25 mouse cellular contexts compared by ENCODE assay signal in the genomic region with DNA sequence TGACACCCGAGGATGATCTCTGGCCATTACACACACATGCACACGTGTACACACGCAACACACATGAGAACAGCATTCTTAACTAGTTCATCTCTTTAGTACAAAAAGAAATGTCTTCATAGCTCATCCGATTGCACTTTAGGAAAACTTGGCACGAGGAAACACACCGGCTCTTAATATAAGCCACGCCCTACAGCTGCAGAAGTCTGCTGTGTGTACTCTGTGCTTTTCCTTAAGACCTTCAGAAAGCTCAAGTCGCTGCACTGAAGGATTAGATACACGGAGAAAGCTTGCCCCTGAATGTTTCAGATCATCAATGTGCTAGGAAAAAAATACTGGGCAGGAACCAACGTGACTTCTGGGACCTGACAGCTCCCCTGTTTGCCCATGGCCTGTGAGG. TPM values are rescaled to one million over a fixed set of nuclear protein-coding genes. Genes with fewer than 3 reads are reported as not detected.
DNase-seq lines count a peak whose midpoint lies in the region; ATAC-seq and TF ChIP-seq lines count a peak whose summit lies in the region.
"Had no signal": no experiment of that assay in that cellular context is flagged by ENCODE, and none has a peak within 500 bp of the region (broad histone marks: within the 10 kb centered on the region; RNA-seq: fewer than 3 reads in every experiment).

No protein-coding gene starts in this region.

- no peak for ATAC-seq in embryonic facial prominence, embryonic 14.5 days (ENCODE audit: low read depth)
- ATAC-seq in lung, embryonic 16.5 days (ENCODE audit: low read depth): 0 out of 2 replicates have a peak, but pooled peaks have one; percentile 36
- ATAC-seq in stomach, embryonic 14.5 days (ENCODE audit: insufficient number of reproducible peaks, insufficient read depth, low FRiP score, low read depth): no peak
- no peak for ATAC-seq in stomach, postnatal 0 days (ENCODE audit: low FRiP score, low TSS enrichment)
- ATAC-seq: forebrain, embryonic 15.5 days; hindbrain, embryonic 16.5 days; Patski had no signal

- peak; percentile 71 for DNase-seq in embryonic facial prominence, embryonic 14.5 days (ENCODE audit: low spot score)
- DNase-seq in embryonic facial prominence, embryonic 10.5 days (ENCODE audit: low spot score): no peak
- no peak for DNase-seq in lung, postnatal 4 days
- no peak for DNase-seq in stomach, postnatal 0 days (ENCODE audit: low spot score)
- DNase-seq: adrenal gland, postnatal 10 days; adrenal gland, postnatal 36 days; cerebellum, adult 18-20 months; cerebellum, adult 9-10 months; cerebellum, postnatal 14 days; gastrocnemius, postnatal 25 days; heart, adult 18-20 months; heart, postnatal 10 days; heart, postnatal 36 days had no signal

- no peaks in the 10 kb centered on the region for H3K36me3 ChIP-seq in embryonic facial prominence, embryonic 14.5 days (ENCODE audit: control insufficient read depth, insufficient read depth, low read length)
- no peaks in the 10 kb centered on the region for H3K36me3 ChIP-seq in embryonic facial prominence, embryonic 10.5 days (replicated peaks)
- no peaks in the 10 kb centered on the region for H3K36me3 ChIP-seq in lung, embryonic 16.5 days (ENCODE audit: control insufficient read depth, insufficient read depth, low read length)
- H3K36me3 ChIP-seq in stomach, embryonic 14.5 days (ENCODE audit: control insufficient read depth, insufficient read depth, low read length): no peaks in the 10 kb centered on the region
- no peaks in the 10 kb centered on the region for H3K36me3 ChIP-seq in stomach, postnatal 0 days (ENCODE audit: control insufficient read depth, insufficient read depth, low read length)
- H3K36me3 ChIP-seq: embryonic facial prominence, embryonic 12.5 days; forebrain, embryonic 12.5 days; forebrain, embryonic 15.5 days; heart, embryonic 12.5 days; heart, embryonic 15.5 days; hindbrain, embryonic 13.5 days had no signal

- H3K9ac ChIP-seq in embryonic facial prominence, embryonic 14.5 days (ENCODE audit: low read depth, low read length): no peak overlapping the region
- no peak overlapping the region; the same call in 1 of the 2 replicates for H3K9ac ChIP-seq in lung, embryonic 16.5 days (ENCODE audit: low read length)
- H3K9ac ChIP-seq in stomach, embryonic 14.5 days (replicated peaks; ENCODE audit: low read depth, low read length): no peak overlapping the region
- H3K9ac ChIP-seq in stomach, postnatal 0 days (ENCODE audit: low read length): no peak overlapping the region
- H3K9ac ChIP-seq: embryonic facial prominence, embryonic 12.5 days; forebrain, embryonic 12.5 days; forebrain, embryonic 15.5 days; heart, embryonic 12.5 days; heart, embryonic 15.5 days; hindbrain, embryonic 13.5 days had no signal

- no peak overlapping the region for H3K4me3 ChIP-seq in embryonic facial prominence, embryonic 14.5 days (ENCODE audit: low read depth, low read length)
- H3K4me3 ChIP-seq in embryonic facial prominence, embryonic 10.5 days: no peak overlapping the region
- H3K4me3 ChIP-seq in lung, embryonic 16.5 days (ENCODE audit: low read length): no peak overlapping the region
- no peak overlapping the region for H3K4me3 ChIP-seq in stomach, embryonic 14.5 days (ENCODE audit: low read depth, low read length)
- no peak overlapping the region for H3K4me3 ChIP-seq in stomach, postnatal 0 days (ENCODE audit: low read depth, low read length)
- H3K4me3 ChIP-seq: embryonic facial prominence, embryonic 12.5 days; erythroblast, embryonic 14.5 days; forebrain, embryonic 12.5 days; forebrain, embryonic 15.5 days; heart, embryonic 12.5 days; heart, embryonic 15.5 days; hindbrain, embryonic 10.5 days; hindbrain, embryonic 13.5 days had no signal

- no peak for TF ChIP-seq EP300 in stomach, postnatal 0 days (optimal IDR thresholded peaks at IDR 0.05)

- H3K27me3 ChIP-seq in embryonic facial prominence, embryonic 14.5 days (replicated peaks; ENCODE audit: control insufficient read depth, insufficient read depth, low read length): no peaks in the 10 kb centered on the region
- no peaks in the 10 kb centered on the region for H3K27me3 ChIP-seq in embryonic facial prominence, embryonic 10.5 days (replicated peaks; ENCODE audit: low read depth, poor library complexity, severe bottlenecking)
- H3K27me3 ChIP-seq in lung, embryonic 16.5 days (ENCODE audit: control insufficient read depth, insufficient read depth, low read depth, low read length): no peaks in the 10 kb centered on the region
- no peaks in the 10 kb centered on the region for H3K27me3 ChIP-seq in stomach, embryonic 14.5 days (ENCODE audit: control insufficient read depth, insufficient read depth, low read length)
- H3K27me3 ChIP-seq in stomach, postnatal 0 days (ENCODE audit: control insufficient read depth, insufficient read depth, low read length): no peaks in the 10 kb centered on the region
- H3K27me3 ChIP-seq: embryonic facial prominence, embryonic 12.5 days; forebrain, embryonic 12.5 days; forebrain, embryonic 15.5 days; heart, embryonic 12.5 days; heart, embryonic 15.5 days; Patski had no signal

- H3K4me2 ChIP-seq in embryonic facial prominence, embryonic 14.5 days (ENCODE audit: low read depth, low read length): no peak overlapping the region
- H3K4me2 ChIP-seq in lung, embryonic 16.5 days (ENCODE audit: low read depth, low read length): no peak overlapping the region
- no peak overlapping the region for H3K4me2 ChIP-seq in stomach, embryonic 14.5 days (replicated peaks; ENCODE audit: low read depth, low read length)
- H3K4me2 ChIP-seq in stomach, postnatal 0 days (replicated peaks; ENCODE audit: low read depth): no peak overlapping the region
- H3K4me2 ChIP-seq: embryonic facial prominence, embryonic 12.5 days; forebrain, embryonic 12.5 days; forebrain, embryonic 15.5 days; heart, embryonic 12.5 days; heart, embryonic 15.5 days; hindbrain, embryonic 13.5 days had no signal

- H3K4me1 ChIP-seq in embryonic facial prominence, embryonic 14.5 days (ENCODE audit: control insufficient read depth, insufficient read depth, low read length): peaks cover 22% of the 10 kb centered on the region
- peaks cover 28% of the 10 kb centered on the region for H3K4me1 ChIP-seq in embryonic facial prominence, embryonic 10.5 days
- peaks cover 10% of the 10 kb centered on the region for H3K4me1 ChIP-seq in lung, embryonic 16.5 days (replicated peaks; ENCODE audit: control insufficient read depth, insufficient read depth, low read length)
- peaks cover 6% of the 10 kb centered on the region; the same call in 1 of the 2 replicates for H3K4me1 ChIP-seq in stomach, embryonic 14.5 days (ENCODE audit: control insufficient read depth, insufficient read depth, low read length)
- no peaks in the 10 kb centered on the region; the same call in 1 of the 2 replicates for H3K4me1 ChIP-seq in stomach, postnatal 0 days (replicated peaks; ENCODE audit: control insufficient read depth, insufficient read depth)

- TF ChIP-seq CTCF in stomach, postnatal 0 days (IDR thresholded peaks at IDR 0.05; ENCODE audit: low read depth): no peak

- no peak overlapping the region for H3K27ac ChIP-seq in embryonic facial prominence, embryonic 14.5 days (replicated peaks; ENCODE audit: low read depth, low read length)
- H3K27ac ChIP-seq in embryonic facial prominence, embryonic 10.5 days (replicated peaks): no peak overlapping the region
- H3K27ac ChIP-seq in lung, embryonic 16.5 days (ENCODE audit: low read length): no peak overlapping the region
- peak overlapping the region; percentile 27; the same call in 1 of the 2 replicates for H3K27ac ChIP-seq in stomach, embryonic 14.5 days (ENCODE audit: low read length)
- no peak overlapping the region for H3K27ac ChIP-seq in stomach, postnatal 0 days (replicated peaks)
- H3K27ac ChIP-seq: embryonic facial prominence, embryonic 12.5 days; forebrain, embryonic 12.5 days; forebrain, embryonic 15.5 days; heart, embryonic 15.5 days; hindbrain, embryonic 10.5 days; hindbrain, embryonic 13.5 days had no signal

- WGBS in embryonic facial prominence, embryonic 14.5 days: 63% methylated on average over 10 of the region's 10 CpGs
- WGBS in embryonic facial prominence, embryonic 10.5 days: 90% methylated on average over 10 of the region's 10 CpGs
- WGBS in lung, embryonic 16.5 days: 51% methylated on average over 10 of the region's 10 CpGs
- 57% methylated on average over 10 of the region's 10 CpGs for WGBS in stomach, embryonic 14.5 days
- WGBS in stomach, postnatal 0 days: 32% methylated on average over 10 of the region's 10 CpGs

- H3K9me3 ChIP-seq in embryonic facial prominence, embryonic 14.5 days (ENCODE audit: control insufficient read depth, low read length): no peaks in the 10 kb centered on the region
- H3K9me3 ChIP-seq in embryonic facial prominence, embryonic 10.5 days: peaks cover 3% of the 10 kb centered on the region; the same call in 1 of the 2 replicates
- H3K9me3 ChIP-seq in lung, embryonic 16.5 days (ENCODE audit: control insufficient read depth, low read length): no peaks in the 10 kb centered on the region
- no peaks in the 10 kb centered on the region for H3K9me3 ChIP-seq in stomach, embryonic 14.5 days (ENCODE audit: control insufficient read depth, low read depth, low read length)
- H3K9me3 ChIP-seq in stomach, postnatal 0 days (ENCODE audit: control insufficient read depth, low read length): no peaks in the 10 kb centered on the region
- H3K9me3 ChIP-seq: embryonic facial prominence, embryonic 12.5 days; forebrain, embryonic 12.5 days; forebrain, embryonic 15.5 days; heart, embryonic 12.5 days; heart, embryonic 15.5 days; hindbrain, embryonic 10.5 days; hindbrain, embryonic 13.5 days had no signal

RNA-seq across cellular contexts. Expression of gene March10, which starts 56.7 kb away (rescaled TPM):
- polyA plus RNA-seq in embryonic facial prominence, embryonic 14.5 days (2014; fragmentation: Nextera tagmentation; extraction: Ambion mirVana): 0.13 and 0.36 TPM in 2 replicates
- 0.06 and 0.16 TPM in 2 replicates for polyA plus RNA-seq in embryonic facial prominence, embryonic 10.5 days (2016; fragmentation: Nextera tagmentation; extraction: Ambion mirVana)
- polyA plus RNA-seq in lung, embryonic 16.5 days (2015; fragmentation: Nextera tagmentation; extraction: Ambion mirVana): 0.38 TPM in 1 of 2 replicates, not detected in the other
- polyA plus RNA-seq in stomach, embryonic 14.5 days (2014; fragmentation: Nextera tagmentation; extraction: Ambion mirVana): not detected in 2 replicates
- not detected in 2 replicates for polyA plus RNA-seq in stomach, postnatal 0 days (2015; fragmentation: Nextera tagmentation; extraction: Ambion mirVana)
- polyA plus RNA-seq: erythroblast, embryonic 14.5 days; forebrain, embryonic 12.5 days; heart, embryonic 15.5 days had no signal
